Mouse (Mus musculus) lung, postnatal 0 days (tissue): ENCODE measurements around the gene Aldoc. TPM values are rescaled to one million over a fixed set of nuclear protein-coding genes. Genes with fewer than 3 reads are reported as not detected.
A peak's percentile ranks its signal among the peaks of the same experiment; 100 is the strongest.

Experiments
- ATAC-seq: fragments of 200-750 bp; cut with Nextera tagmentation; 2 replicates; pipeline ENCODE4 v1.8.0; 2017; ENCODE audit warnings: moderate library complexity
- DNase-seq: peaks from one replicate; pipeline ENCODE4 v3.0.0-alpha.2; 2016; ENCODE audit warnings: low spot score
- H3K27ac ChIP-seq: fragments of 300-500 bp; sonication (generic); 2 replicates; pipeline ENCODE4 v1.5.1; 2014; ENCODE audit warnings: antibody characterized with exemption, mild to moderate bottlenecking, low read length, mixed read lengths
- H3K27me3 ChIP-seq: fragments of 300-500 bp; sonication (generic); replicated peaks from 2 replicates; pipeline ENCODE4 v1.6.1; 2014; ENCODE audit warnings: low read length, mixed read lengths; ENCODE audit not compliant: insufficient read depth
- H3K36me3 ChIP-seq: fragments of 300-500 bp; sonication (generic); 2 replicates; pipeline ENCODE4 v1.6.1; 2014; ENCODE audit warnings: low read length, mixed read lengths; ENCODE audit not compliant: insufficient read depth
- H3K4me1 ChIP-seq: fragments of 300-500 bp; sonication (generic); 2 replicates; pipeline ENCODE4 v1.6.1; 2014; ENCODE audit warnings: antibody characterized with exemption, low read depth, low read length, mixed read lengths; ENCODE audit not compliant: insufficient read depth
- H3K4me2 ChIP-seq: fragments of 300-500 bp; sonication (generic); replicated peaks from 2 replicates; pipeline ENCODE4 v1.6.1; 2014; ENCODE audit warnings: low read depth, mild to moderate bottlenecking, low read length, moderate library complexity, mixed read lengths
- H3K4me3 ChIP-seq: fragments of 300-500 bp; sonication (generic); 2 replicates; pipeline ENCODE4 v1.5.1; 2014; ENCODE audit warnings: low read depth, low read length
- H3K9ac ChIP-seq: fragments of 300-500 bp; sonication (generic); replicated peaks from 2 replicates; pipeline ENCODE4 v1.6.1; 2014; ENCODE audit warnings: low read depth, mild to moderate bottlenecking
- H3K9me3 ChIP-seq: fragments of 300-500 bp; sonication (generic); 2 replicates; pipeline ENCODE4 v1.6.1; 2016; ENCODE audit warnings: low read length, mixed read lengths
- CTCF ChIP-seq: IDR thresholded peaks from 2 replicates; pipeline ENCODE4 v1.5.1; 2016; ENCODE audit warnings: antibody characterized with exemption, mild to moderate bottlenecking
- EP300 ChIP-seq: IDR thresholded peaks from 2 replicates; pipeline ENCODE4 v1.6.1; 2016; ENCODE audit warnings: antibody characterized with exemption, mild to moderate bottlenecking, control low read depth
- WGBS: fragments of 180-500 bp; shearing (Covaris S2); extraction: QIAGEN DNeasy Blood & Tissue Kit; methylation state at CpG from one replicate; pipeline ENCODE4 v1.1.7; 2014; 5-methylcytosine and 5-hydroxymethylcytosine counted together
- polyA plus RNA-seq: library from polyadenylated mRNA; unstranded; fragments of >200 nt; fragmentation: Nextera tagmentation; extraction: Ambion mirVana; gene quantifications from 2 replicates; pipeline ENCODE4 v1.2.1, GENCODE M21; 2015

The Aldoc gene
- polyA plus RNA-seq, 1 experiment from 2014 or later, result 12.7 TPM

GRCm38 (mm10) chr11:78327634-78328511 lies 5.1 kb downstream of the Aldoc start, which contains the start of gene Pigs:
Gene Pigs (plus strand): TSS chr11:78328415.
- ATAC-seq (peak; percentile 99), DNase-seq (peak; percentile 98)
- Histone ChIP-seq H3K9me3 (no peaks in the 10 kb centered on the region), H3K27ac (peak within 1 kb of the TSS; percentile 65), H3K4me2 (peak within 1 kb of the TSS; percentile 96), H3K4me3 (peak within 1 kb of the TSS; percentile 93), H3K36me3 (no peaks in the 10 kb centered on the region), H3K27me3 (no peaks in the 10 kb centered on the region), H3K4me1 (peaks cover 6% of the 10 kb centered on the region; the same call in 1 of the 2 replicates), H3K9ac (peak within 1 kb of the TSS; percentile 81)
- TF ChIP-seq EP300 (no peak), CTCF (peak; percentile 26)
- WGBS, result 12% methylated on average over 31 of the region's 37 CpGs

- WGBS, result under 1% methylated on average over 41 of the region's 41 CpGs
- peak overlapping the region; percentile 81 for H3K9ac ChIP-seq
- ATAC-seq (peak; percentile 57), DNase-seq (no peak)
- no peaks in the 10 kb centered on the region for H3K27me3 ChIP-seq
- peak overlapping the region; percentile 96 for H3K4me2 ChIP-seq
- H3K27ac ChIP-seq, result no peak overlapping the region
- H3K4me1 ChIP-seq, result peaks cover 6% of the 10 kb centered on the region; the same call in 1 of the 2 replicates
- H3K9me3 ChIP-seq, result no peaks in the 10 kb centered on the region
- H3K36me3 ChIP-seq, result no peaks in the 10 kb centered on the region
- peak overlapping the region; percentile 93 for H3K4me3 ChIP-seq
- TF ChIP-seq EP300, result no peak
- TF ChIP-seq CTCF, result no peak
Observed at GRCm38 (mm10) chr11:78328512-78329056, 5.8 kb downstream of the Aldoc start.

GRCm38 (mm10) chr11:78332676-78333075 lies 9.9 kb downstream of the Aldoc start:
- no peaks in the 10 kb centered on the region for H3K9me3 ChIP-seq
- H3K4me2 ChIP-seq, result no peak overlapping the region
- no peak for DNase-seq
- TF ChIP-seq CTCF (no peak), EP300 (no peak)
- H3K9ac ChIP-seq, result no peak overlapping the region
- ATAC-seq, result no peak
- peaks cover 8% of the 10 kb centered on the region; the same call in 1 of the 2 replicates for H3K36me3 ChIP-seq
- no peak overlapping the region for H3K27ac ChIP-seq
- peaks cover 6% of the 10 kb centered on the region; the same call in 1 of the 2 replicates for H3K4me1 ChIP-seq
- H3K4me3 ChIP-seq, result no peak overlapping the region
- WGBS, result 93% methylated on average over 12 of the region's 12 CpGs
- no peaks in the 10 kb centered on the region for H3K27me3 ChIP-seq

- DNase-seq, result no peak
- TF ChIP-seq CTCF (no peak), EP300 (no peak)
- H3K4me1 ChIP-seq, result peaks cover 4% of the 10 kb centered on the region; the same call in 1 of the 2 replicates
- no peak for ATAC-seq
- no peak overlapping the region for H3K9ac ChIP-seq
- WGBS, result 85% methylated on average over 5 of the region's 5 CpGs
- no peak overlapping the region for H3K4me2 ChIP-seq
- H3K36me3 ChIP-seq, result peaks cover 9% of the 10 kb centered on the region; the same call in 1 of the 2 replicates
- H3K4me3 ChIP-seq, result no peak overlapping the region
- no peaks in the 10 kb centered on the region for H3K27me3 ChIP-seq
- no peaks in the 10 kb centered on the region for H3K9me3 ChIP-seq
- H3K27ac ChIP-seq, result no peak overlapping the region
Observed at GRCm38 (mm10) chr11:78333992-78334391, 11.2 kb downstream of the Aldoc start.

GRCm38 (mm10) chr11:78337040-78337439 lies 14.3 kb downstream of the Aldoc start:
- no peak overlapping the region for H3K9ac ChIP-seq
- no peaks in the 10 kb centered on the region for H3K27me3 ChIP-seq
- no peak overlapping the region for H3K4me3 ChIP-seq
- peaks cover 9% of the 10 kb centered on the region; the same call in 1 of the 2 replicates for H3K36me3 ChIP-seq
- no peak overlapping the region for H3K27ac ChIP-seq
- WGBS, result 96% methylated on average over 8 of the region's 8 CpGs
- H3K4me1 ChIP-seq, result no peaks in the 10 kb centered on the region
- TF ChIP-seq CTCF (no peak), EP300 (no peak)
- DNase-seq, result no peak
- H3K9me3 ChIP-seq, result no peaks in the 10 kb centered on the region
- ATAC-seq, result no peak
- H3K4me2 ChIP-seq, result no peak overlapping the region

- Histone ChIP-seq H3K9me3 (no peaks in the 10 kb centered on the region), H3K4me2 (no peak overlapping the region), H3K36me3 (0 out of 2 replicates have a peak, but pooled peaks cover 9% of the 10 kb centered on the region), H3K4me3 (no peak overlapping the region), H3K27me3 (no peaks in the 10 kb centered on the region), H3K27ac (no peak overlapping the region), H3K4me1 (peaks cover 19% of the 10 kb centered on the region; the same call in 1 of the 2 replicates), H3K9ac (no peak overlapping the region)
- TF ChIP-seq EP300 (no peak), CTCF (no peak)
- ATAC-seq (no peak), DNase-seq (no peak)
- 74% methylated on average over 12 of the region's 12 CpGs for WGBS
Observed at GRCm38 (mm10) chr11:78341702-78342101, 18.9 kb downstream of the Aldoc start.
